Mouse (Mus musculus): ENCODE data around the gene Ryr1.

The Ryr1 gene

GRCm38 (mm10) chr7:29124970-29125369, at the start of gene Ryr1:
Gene Ryr1 (minus strand): TSS chr7:29125179.
- no peak for DNase-seq (ENCODE audit: low spot score in 2 of 2)

DNA sequence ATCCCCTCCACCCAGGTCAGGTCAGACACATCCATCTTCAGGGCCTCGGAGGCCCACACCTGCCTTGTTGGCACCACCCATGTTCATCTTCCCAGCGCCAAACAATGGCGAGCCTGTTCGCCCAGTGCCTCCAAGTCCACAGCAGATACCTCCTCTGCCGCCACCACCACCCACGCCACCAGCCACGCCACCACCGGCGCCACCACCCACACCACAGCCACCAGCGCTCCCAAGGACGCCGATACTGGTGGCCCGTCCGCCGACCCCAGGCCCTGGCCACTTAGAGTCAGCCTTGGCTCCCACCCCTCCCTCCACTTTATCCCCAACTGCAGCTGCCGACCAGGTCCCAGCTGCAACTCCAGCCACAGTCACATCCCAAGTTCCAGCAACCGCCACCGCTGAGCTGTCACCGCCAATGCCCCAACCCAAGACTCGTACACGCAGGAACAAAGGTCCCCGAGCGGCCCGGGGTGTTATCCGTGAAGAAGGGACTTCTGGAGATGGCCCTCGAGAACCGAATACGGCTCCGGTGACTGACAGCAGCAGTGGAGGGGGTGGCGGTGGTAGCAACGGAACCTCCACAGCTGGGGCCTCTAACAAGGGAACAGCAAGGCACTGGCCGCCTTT, 47.5 kb upstream of the Ryr1 start:
- DNase-seq (ENCODE audit: low spot score in 2 of 2), result peak in 1 of 2 experiments; percentile 39

GRCm38 (mm10) chr7:29171562-29172097, 46.7 kb upstream of the Ryr1 start:
- peak in 1 of 2 experiments; percentile 36 for DNase-seq (ENCODE audit: low spot score in 2 of 2)

GRCm38 (mm10) chr7:29170755-29171561, 46.0 kb upstream of the Ryr1 start:
- peak in 1 of 2 experiments; percentile 52 for DNase-seq (ENCODE audit: low spot score in 2 of 2)

DNA sequence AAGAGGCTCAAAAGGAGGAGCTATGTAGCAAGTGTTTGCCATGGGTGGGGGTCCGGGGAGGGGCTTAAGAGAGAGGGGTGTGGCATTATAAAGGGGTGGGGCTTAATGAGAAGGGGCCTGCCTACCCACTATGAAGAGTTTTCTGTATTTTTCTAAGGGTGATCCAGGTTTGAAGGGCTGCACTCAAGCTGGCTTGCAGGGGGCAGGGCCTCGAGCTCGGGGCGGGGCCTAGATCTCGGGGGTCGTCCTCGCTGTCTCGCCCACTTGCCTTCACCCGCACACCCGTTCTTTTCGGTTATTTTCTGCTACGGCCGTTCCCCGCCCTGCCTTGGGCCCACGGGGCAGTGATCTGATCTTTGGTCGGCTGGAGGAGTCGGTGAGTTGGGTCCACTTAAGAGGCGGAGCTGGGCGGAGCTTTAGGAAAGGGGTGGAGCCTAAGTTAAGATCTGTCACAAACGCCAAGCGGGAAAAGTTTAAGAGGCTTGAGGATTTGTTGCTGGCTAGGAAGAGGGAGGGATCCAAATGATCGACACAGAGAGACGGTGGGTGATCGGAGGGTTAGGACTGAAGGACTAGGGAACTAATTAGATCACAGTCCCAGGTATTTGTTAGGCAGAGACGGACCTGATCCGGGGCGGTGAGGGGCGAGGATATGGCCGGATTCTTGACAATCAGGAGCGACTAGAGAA, 45.2 kb upstream of the Ryr1 start, which contains the start of the genes Ggn and Spred3:
TSS of gene Ggn (plus strand) at position 145 of the 689 bp plus-strand sequence.
TSS of gene Spred3 (minus strand) at position 346 of the 689 bp plus-strand sequence.
- peak; percentile 68 to 74 for DNase-seq (ENCODE audit: low spot score in 2 of 2)

DNA sequence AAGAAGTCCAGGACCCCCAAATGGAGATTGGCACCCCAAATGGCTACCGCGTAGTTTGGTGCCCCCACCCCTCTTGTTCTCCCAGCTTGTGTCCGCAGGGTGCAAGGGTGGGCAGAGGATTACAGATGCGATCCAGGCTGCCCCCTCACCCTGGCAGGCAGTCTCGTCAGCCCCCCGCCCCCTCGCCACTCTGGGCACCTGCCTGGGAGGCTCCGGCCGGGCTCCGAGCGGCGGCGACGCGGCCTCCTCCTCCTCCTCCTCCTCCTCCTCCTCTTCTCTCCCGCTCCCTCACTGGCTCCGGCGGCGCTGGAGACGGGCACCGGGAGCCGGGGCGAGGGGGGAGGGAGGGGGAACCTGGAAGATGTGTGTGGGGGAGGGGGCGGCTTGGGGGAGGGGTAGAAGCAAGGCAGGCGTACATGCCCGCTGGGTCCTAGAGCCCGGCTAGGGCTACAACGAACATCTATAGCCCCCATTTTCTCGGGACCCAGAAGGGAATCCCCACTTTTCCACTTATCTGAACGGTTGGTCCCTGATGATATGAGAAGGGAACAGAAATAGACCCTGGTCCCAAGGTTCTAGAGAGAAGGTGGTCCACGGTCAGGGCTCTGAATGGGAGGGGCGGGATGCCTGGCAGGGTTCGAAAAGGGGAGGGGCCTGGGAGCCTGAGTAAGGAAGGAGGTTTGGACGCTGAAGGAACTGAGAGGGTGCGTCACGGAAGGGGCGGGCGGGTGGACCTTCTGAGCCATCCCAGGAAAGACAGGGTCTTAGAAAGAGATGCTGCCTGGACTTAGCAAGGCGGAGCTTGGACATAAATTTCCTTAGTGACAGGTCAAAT, 44.5 kb upstream of the Ryr1 start:
- peak; percentile 92 for DNase-seq (ENCODE audit: low spot score in 2 of 2)

DNA sequence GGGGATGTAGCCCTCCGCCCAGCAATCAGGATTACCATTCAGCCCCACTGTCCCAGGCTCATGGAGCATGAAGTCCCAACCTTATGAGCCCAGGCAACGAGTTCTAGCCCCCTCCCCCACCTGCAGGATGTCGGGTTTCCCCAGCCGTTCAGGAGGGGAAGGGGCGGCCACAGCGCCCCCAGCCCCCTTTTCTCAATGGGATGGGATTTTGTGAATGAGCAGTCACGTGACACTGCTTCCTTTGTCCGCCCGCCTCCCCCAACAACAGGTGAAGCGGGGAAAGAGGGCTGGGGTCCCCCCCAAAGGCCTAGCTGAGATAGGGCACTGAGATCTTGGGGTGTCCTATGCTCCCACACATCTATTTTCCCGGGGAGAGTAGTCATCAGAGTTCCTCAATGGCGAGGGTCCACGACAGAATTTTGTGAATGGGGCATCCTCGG, 43.8 kb upstream of the Ryr1 start:
- DNase-seq (ENCODE audit: low spot score in 2 of 2), result peak; percentile 70 to 73

- DNase-seq (ENCODE audit: low spot score in 2 of 2), result peak in 1 of 2 experiments; percentile 45
Measured at GRCm38 (mm10) chr7:29168121-29168695, 43.2 kb upstream of the Ryr1 start.

DNA sequence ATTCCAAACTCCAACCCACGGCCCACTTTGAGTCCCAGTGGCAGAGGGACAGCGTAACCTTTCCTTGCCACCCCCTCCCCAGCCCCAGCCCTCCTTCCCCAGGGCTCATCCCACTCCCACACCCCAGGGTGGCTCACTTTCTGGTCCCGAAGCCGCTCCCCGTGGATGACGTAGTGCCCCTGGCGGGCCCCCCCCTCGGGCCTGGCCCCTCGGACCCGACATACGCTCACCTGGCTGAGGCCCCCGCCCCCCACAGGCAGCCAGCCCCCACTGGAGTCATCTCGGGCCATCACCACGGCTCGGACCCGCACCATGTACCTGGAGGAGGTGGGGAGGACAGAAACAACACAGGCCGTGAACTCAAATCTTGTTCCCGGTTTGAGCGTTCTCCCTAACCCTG, 42.7 kb upstream of the Ryr1 start:
- DNase-seq (ENCODE audit: low spot score in 2 of 2), result peak in 1 of 2 experiments; percentile 49

GRCm38 (mm10) chr7:29162750-29163525, 38.0 kb upstream of the Ryr1 start:
- DNase-seq (ENCODE audit: low spot score in 2 of 2), result peak in 1 of 2 experiments; percentile 34

- DNase-seq (ENCODE audit: low spot score in 2 of 2), result no peak
Measured at GRCm38 (mm10) chr7:29162294-29162693, 37.3 kb upstream of the Ryr1 start.

DNA sequence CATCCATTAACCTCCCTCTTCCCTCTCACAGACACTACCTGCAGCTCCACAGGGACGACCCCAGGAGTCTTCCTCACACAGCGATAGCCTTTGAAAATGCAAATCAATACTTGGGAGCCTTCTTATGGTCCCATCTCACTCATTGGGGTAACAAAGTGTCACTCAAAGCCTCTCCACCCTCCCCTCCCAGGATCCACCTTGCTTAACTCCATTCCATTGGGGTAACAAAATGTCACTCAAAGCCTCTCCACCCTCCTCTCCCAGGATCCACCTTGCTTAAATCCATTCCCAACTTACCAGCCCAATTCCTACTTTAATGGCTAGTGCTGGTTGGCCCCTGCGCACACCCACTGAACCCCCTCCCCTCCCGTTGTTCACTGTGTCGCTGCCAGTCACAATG, 33.3 kb upstream of the Ryr1 start:
- peak in 1 of 2 experiments; percentile 20 for DNase-seq (ENCODE audit: low spot score in 2 of 2)

GRCm38 (mm10) chr7:29155838-29156782, 31.1 kb upstream of the Ryr1 start, which contains the start of gene Fam98c:
Gene Fam98c (minus strand): TSS chr7:29156234.
- DNase-seq (ENCODE audit: low spot score in 2 of 2), result peak; percentile 90 to 91

DNA sequence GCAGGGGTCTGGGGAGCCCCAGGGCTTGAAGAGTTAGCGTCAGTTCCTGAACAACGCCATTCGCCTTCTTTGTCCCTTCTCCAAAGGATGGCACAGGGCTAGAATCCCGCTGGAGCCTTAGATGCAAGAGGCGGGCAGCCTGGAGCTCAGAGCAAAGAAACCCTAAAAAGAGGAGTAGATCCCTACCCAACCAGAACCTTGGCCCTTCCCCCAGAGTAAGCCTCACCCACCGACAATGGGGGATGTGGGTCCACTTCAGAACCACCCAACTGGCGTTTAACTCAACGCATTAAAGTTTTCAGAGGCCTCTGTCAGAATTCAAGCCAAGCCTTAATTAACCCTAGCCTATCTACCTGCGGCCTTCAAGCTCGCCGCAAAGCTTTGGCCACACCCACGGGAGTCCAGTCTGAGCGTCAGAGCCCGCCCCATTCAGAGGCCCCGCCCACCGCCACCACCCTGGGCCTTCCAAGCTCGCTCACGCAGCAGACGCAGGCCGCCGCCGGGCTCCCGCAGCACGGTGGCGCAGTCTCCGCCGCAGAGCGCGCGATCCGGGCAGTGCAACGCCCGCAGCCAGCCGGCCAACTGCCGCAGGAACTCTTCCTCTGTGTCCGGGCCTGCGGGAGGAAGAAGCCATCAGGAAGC, 30.3 kb upstream of the Ryr1 start:
- peak; percentile 92 to 93 for DNase-seq (ENCODE audit: low spot score in 2 of 2)

GRCm38 (mm10) chr7:29154018-29154720, 29.2 kb upstream of the Ryr1 start:
- DNase-seq (ENCODE audit: low spot score in 2 of 2), result no peak

- DNase-seq (ENCODE audit: low spot score in 2 of 2), result no peak
Measured at GRCm38 (mm10) chr7:29151486-29151885, 26.5 kb upstream of the Ryr1 start.

DNA sequence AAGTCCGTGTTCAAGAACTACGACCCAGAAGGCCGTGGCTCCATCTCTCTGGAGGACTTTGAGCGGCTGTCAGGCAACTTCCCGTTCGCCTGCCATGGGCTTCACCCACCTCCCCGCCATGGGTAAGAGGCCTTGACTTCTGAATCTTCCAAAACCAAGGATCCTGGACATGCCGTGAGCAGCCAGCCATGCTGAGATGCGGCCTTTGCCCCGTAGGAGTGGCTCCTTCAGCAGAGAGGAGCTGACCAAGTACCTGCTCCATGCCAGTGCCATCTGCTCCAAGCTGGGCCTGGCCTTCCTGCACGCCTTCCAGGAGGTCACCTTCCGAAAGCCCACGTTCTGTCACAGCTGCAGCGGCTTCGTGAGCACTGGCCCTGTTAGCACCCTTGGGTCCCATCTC, 23.8 kb upstream of the Ryr1 start:
- DNase-seq (ENCODE audit: low spot score in 2 of 2), result no peak
